Mouse (Mus musculus) cerebellum, adult 2 months (tissue): ENCODE measurements around the gene Draxin. TPM values are rescaled to one million over a fixed set of nuclear protein-coding genes. Genes with fewer than 3 reads are reported as not detected.

Experiments used
- DNase-seq, 2 experiments: peaks; one replicate each; pipeline ENCODE4 v3.0.0; 2021
- H3K27ac ChIP-seq: fragments of 200-500 bp; 2 replicates; pipeline ENCODE4 v1.5.1; 2012; ENCODE audit warnings: low read length, control low read depth, inconsistent platforms; ENCODE audit not compliant: insufficient read depth
- H3K27me3 ChIP-seq: fragments of 200-500 bp; 2 replicates; pipeline ENCODE4 v1.6.1; 2012; ENCODE audit warnings: inconsistent platforms, mild to moderate bottlenecking, low read length, moderate library complexity; ENCODE audit not compliant: control insufficient read depth, insufficient read depth
- H3K4me1 ChIP-seq: fragments of 200-500 bp; 2 replicates; pipeline ENCODE4 v1.6.1; 2011; ENCODE audit warnings: low read length; ENCODE audit not compliant: control insufficient read depth, insufficient read depth
- H3K4me3 ChIP-seq: fragments of 200-500 bp; replicated peaks from 2 replicates; pipeline ENCODE3; 2011; ENCODE audit warnings: mild to moderate bottlenecking, low read depth, low read length, control low read depth; ENCODE audit not compliant: insufficient read depth
- CTCF ChIP-seq: fragments of 200-500 bp; IDR thresholded peaks from 2 replicates; pipeline ENCODE4 v1.5.1; 2011; ENCODE audit warnings: low read depth, mild to moderate bottlenecking, control low read depth, low read length, moderate library complexity, borderline replicate concordance; ENCODE audit not compliant: insufficient read depth
- POLR2A ChIP-seq: fragments of 200-500 bp; IDR thresholded peaks from 2 replicates; pipeline ENCODE4 v1.6.1; 2011; ENCODE audit warnings: low read length, control low read depth, borderline replicate concordance; ENCODE audit not compliant: insufficient read depth
- WGBS: fragments of 180-500 bp; shearing (Covaris S2); methylation state at CpG from one replicate; pipeline ENCODE4 v1.1.7; 2018; 5-methylcytosine and 5-hydroxymethylcytosine counted together
- polyA plus RNA-seq: library from polyadenylated mRNA; depleted of rRNA; stranded (reverse); fragments of >200 nt; gene quantifications from 2 replicates; pipeline ENCODE4 v1.2.3, GENCODE M21; 2012

The Draxin gene
- polyA plus RNA-seq, 1 experiment = 0.33 TPM

DNA sequence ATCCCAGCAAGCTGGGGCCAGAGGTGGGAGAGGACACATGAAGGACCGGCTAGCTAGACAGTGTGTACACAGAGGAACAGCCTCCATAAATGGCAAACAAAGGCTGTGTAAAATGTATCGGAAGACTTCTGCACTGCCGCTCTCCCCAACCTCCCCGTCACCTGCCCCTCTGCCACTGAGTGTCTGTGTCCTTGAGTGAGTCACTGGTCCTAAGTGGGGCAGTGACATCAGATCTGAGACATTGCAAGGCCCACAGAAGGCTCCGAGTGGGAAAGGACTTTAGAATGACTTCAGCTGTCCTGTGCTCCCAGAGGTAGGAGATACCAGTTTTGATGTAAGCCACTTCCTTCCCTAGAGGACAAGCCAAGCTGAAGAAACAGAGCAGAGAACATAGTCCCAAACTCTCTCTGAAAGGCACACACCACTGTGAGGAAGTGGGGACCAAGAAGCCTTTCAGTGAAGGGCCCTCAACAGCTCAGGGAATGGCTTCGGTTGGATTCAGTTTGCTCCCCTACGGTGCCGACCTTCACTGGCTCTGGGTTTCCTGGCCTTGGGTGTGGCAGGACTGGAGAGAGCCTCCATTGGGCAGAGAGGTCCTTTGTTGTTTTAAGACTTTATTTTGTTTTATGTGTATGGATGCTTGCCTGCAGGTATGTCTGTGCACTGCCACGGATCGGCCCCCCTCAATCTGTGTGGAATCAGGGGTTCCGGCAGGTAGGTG lies 37.8 kb downstream of the Draxin start:
- WGBS = 89% methylated on average over 11 of the region's 11 CpGs
- TF ChIP-seq POLR2A (no peak), CTCF (no peak)
- Histone ChIP-seq H3K4me1 (peaks cover 4% of the 10 kb centered on the region; the same call in 1 of the 2 replicates), H3K27me3 (no peaks in the 10 kb centered on the region), H3K4me3 (no peak overlapping the region), H3K27ac (no peak overlapping the region)
- DNase-seq = no peak

DNA sequence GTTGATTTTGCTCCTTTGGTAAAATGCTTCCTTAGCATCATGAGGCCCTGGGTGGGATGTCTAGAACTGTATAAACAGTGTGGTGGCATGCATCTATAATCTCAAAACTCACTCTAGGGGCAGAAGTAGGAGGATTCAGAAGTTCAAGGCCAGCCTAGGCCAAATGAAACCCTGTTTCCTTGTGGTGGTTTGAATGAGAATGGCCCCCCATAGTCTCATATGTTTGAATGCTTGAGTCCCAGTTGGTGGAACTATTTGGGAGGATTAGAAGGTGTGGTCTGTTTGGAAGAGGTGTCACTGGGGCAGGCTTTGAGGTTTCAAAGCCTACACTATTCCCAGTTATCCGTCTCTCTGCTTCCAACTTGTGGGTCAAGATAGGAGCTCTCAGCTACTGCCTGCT lies 39.3 kb downstream of the Draxin start:
- no peak for DNase-seq
- H3K4me3 ChIP-seq = no peak overlapping the region
- no peak overlapping the region for H3K27ac ChIP-seq
- TF ChIP-seq CTCF (no peak), POLR2A (no peak)
- peaks cover 4% of the 10 kb centered on the region; the same call in 1 of the 2 replicates for H3K4me1 ChIP-seq
- 100% methylated on average over 1 of the region's 1 CpGs for WGBS
- H3K27me3 ChIP-seq = no peaks in the 10 kb centered on the region

DNA sequence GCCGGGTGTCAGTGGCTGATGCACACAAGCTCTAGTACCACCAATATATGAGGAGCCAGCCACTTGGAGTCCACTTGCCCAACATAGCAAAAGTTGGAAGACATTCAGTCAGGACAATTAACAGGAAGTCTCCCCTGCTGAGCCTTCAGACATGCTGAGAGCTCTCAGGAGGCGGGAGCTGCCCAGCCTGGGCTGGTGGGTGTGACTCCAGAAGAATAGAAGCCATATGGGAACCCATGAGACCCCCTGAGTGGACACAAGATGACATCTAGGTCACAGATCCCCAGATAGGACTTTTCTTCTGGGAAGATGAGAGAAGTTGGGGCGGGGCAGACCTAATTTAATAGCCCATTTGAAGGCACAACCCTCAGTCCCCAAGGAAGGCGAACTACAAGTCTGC lies 41.3 kb downstream of the Draxin start:
- WGBS = 73% methylated on average over 4 of the region's 4 CpGs
- H3K4me3 ChIP-seq = no peak overlapping the region
- peaks cover 4% of the 10 kb centered on the region; the same call in 1 of the 2 replicates for H3K4me1 ChIP-seq
- TF ChIP-seq CTCF (no peak), POLR2A (no peak)
- no peaks in the 10 kb centered on the region for H3K27me3 ChIP-seq
- no peak overlapping the region for H3K27ac ChIP-seq
- DNase-seq = no peak

DNA sequence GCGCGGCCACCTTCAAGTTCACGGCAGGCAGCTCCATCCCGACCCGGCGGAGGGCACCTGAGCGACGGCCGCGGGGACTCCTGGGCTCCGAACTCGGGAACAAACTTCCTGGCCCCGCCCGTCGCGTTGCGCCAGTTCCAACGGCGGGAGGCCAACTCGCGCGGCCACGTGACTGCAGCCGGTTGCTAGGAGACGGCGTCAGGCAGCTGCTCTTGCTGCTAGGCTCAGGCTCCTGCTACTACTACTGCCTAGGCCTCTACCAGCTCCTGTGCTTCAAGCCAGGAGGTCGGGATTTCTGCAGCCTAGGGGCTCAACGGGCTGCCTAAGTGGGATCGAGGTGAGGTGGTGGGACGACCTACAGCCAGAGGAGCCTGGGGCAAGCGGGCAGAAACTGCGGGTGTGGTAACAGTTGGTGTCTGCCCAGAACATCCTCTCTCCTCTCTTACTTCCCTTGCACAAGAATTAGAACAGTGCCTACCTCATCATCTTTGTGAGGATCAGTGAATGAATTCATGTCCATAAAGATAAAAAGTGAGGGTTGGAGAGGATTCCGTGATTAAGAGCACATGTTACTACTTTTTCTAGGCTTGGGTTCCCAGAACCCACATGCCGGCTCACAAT lies 42.5 kb downstream of the Draxin start, which contains the start of gene Agtrap:
Gene Agtrap (minus strand): TSS at position 125 of the 621 bp plus-strand sequence.
- DNase-seq = peak; percentile 93
- H3K4me1 ChIP-seq = peaks cover 8% of the 10 kb centered on the region; the same call in 1 of the 2 replicates
- no peak for TF ChIP-seq POLR2A
- TF ChIP-seq CTCF = no peak
- peak within 1 kb of the TSS; percentile 55 for H3K4me3 ChIP-seq
- 4% methylated on average over 34 of the region's 34 CpGs for WGBS
- no peak within 1 kb of the TSS for H3K27ac ChIP-seq
- no peaks in the 10 kb centered on the region for H3K27me3 ChIP-seq

DNA sequence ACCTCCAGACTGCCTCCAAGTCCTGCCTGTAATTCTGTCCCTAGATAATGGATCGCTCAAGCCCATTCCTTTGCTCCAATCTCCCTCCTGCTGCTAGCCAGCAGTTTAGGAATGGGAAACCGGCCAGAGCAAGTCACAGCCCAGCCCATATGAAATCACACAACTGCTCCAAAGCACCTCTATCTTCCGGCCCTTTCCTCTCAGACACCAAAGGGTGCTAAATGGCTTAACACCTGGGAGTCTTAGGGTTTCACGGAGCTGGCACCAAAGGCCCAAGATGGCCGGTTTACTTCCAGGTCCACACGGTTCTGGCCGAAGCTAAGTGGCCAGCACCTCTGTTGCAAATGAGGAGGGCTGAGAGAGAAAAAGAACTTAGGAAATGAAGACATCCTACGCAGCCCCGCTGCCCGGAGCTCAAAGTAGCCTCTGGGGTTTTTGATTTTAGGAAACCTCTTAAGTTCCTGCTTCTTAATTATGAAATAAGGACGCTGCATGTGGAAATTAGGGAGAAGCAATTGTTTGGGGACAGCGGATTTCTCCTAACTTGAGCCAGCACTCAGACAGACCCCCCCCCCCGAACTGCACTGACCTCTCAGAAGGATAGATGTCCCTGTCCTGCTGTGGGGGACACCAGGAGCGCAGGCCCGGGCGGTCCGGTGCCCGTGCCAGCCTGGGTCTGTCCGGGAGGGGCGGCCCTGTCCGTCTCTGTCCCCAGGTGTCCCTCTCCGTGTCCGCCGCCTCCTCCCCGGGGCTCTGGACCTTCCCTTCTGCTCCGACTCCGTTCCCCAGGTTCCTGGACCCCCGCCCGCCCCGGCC lies 43.2 kb downstream of the Draxin start:
- 25% methylated on average over 30 of the region's 30 CpGs for WGBS
- Histone ChIP-seq H3K27me3 (no peaks in the 10 kb centered on the region), H3K27ac (no peak overlapping the region), H3K4me3 (peak overlapping the region; percentile 55), H3K4me1 (peaks cover 11% of the 10 kb centered on the region; the same call in 1 of the 2 replicates)
- DNase-seq = no peak
- no peak for TF ChIP-seq CTCF
- no peak for TF ChIP-seq POLR2A

DNA sequence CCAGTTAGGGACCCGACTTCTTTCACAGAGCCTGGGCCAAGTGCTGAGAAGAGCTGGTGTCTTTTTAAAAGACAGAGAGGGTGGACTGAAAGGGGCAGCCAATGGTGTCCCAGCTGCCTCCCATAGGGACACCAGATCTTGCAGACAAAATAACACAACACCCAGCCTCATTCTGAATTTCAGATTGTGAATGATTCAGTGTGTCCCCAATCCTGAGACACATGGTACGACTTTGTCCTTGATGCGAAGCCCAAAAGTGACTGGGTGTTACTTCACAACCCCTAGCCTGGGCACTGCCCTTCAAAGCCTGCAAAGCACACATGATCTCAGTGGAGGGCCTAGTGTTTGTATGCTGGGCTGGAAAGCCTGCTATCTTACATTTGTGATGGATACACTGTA lies 44.6 kb downstream of the Draxin start:
- H3K4me3 ChIP-seq = no peak overlapping the region
- no peaks in the 10 kb centered on the region for H3K27me3 ChIP-seq
- H3K4me1 ChIP-seq = peaks cover 25% of the 10 kb centered on the region
- TF ChIP-seq CTCF (no peak), POLR2A (no peak)
- no peak overlapping the region for H3K27ac ChIP-seq
- 77% methylated on average over 3 of the region's 3 CpGs for WGBS
- DNase-seq = no peak

DNA sequence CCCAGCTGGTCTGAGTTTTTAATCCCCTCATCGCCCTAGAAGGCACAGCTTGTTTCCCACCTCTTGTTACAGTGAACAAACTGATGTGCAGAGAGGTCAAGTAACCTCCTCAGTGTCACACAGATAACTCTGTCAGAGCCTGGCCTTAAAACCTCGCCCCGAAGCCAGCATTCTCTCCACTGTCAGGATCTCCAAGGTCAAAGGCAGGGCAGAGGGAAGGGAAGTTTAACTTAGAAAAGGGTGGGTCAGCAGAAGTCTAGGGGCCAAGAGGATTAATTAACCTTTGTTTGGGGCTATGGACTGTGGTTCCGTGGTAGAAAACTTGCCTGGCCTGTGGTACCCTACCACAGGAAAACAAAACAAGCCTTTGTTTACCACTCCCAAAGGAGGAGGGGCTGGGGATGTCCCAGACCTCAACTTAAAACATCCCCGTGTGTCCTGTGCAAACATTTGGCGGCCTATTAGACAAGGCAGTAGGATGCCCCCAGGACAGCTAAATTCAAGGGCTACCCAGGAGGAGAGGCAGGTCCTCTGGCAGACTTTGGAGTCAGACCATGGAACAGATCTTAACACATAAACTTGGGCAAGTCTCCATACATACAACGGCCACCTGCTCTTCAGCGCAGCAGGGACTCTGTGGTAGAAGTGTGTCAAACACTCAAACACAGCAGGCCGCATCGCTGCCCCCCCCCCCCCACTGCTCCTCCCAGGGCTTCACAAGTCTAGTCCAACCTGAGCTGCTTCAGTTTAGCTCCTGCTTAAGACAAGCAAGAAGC lies 45.2 kb downstream of the Draxin start:
- H3K27me3 ChIP-seq = no peaks in the 10 kb centered on the region
- H3K4me1 ChIP-seq = peaks cover 31% of the 10 kb centered on the region
- no peak overlapping the region for H3K4me3 ChIP-seq
- TF ChIP-seq CTCF = no peak
- no peak for TF ChIP-seq POLR2A
- no peak for DNase-seq
- WGBS = 58% methylated on average over 10 of the region's 10 CpGs
- H3K27ac ChIP-seq = no peak overlapping the region
